Mouse (Mus musculus) hindbrain, embryonic 16.5 days (tissue): ENCODE results near the gene Axdnd1. TPM values are rescaled to one million over a fixed set of nuclear protein-coding genes. Genes with fewer than 3 reads are reported as not detected.

Source experiments
- ATAC-seq: fragments of 200-750 bp; cut with Nextera tagmentation; 2 replicates; pipeline ENCODE4 v1.8.0; 2017; ENCODE audit warnings: moderate TSS enrichment, moderate library complexity
- H3K27ac ChIP-seq: fragments of 300-500 bp; sonication (generic); 2 replicates; pipeline ENCODE4 v1.5.1; 2014; ENCODE audit warnings: low read depth, mild to moderate bottlenecking, control low read depth, low read length, moderate library complexity
- H3K27me3 ChIP-seq: fragments of 300-500 bp; sonication (generic); replicated peaks from 2 replicates; pipeline ENCODE4 v1.6.1; 2014; ENCODE audit warnings: low read length; ENCODE audit not compliant: control insufficient read depth, insufficient read depth
- H3K36me3 ChIP-seq: fragments of 300-500 bp; sonication (generic); 2 replicates; pipeline ENCODE4 v1.6.1; 2014; ENCODE audit warnings: mild to moderate bottlenecking, low read length, moderate library complexity, mixed read lengths; ENCODE audit not compliant: control insufficient read depth, insufficient read depth
- H3K4me1 ChIP-seq: fragments of 300-500 bp; sonication (generic); 2 replicates; pipeline ENCODE4 v1.6.1; 2014; ENCODE audit warnings: low read depth, low read length; ENCODE audit not compliant: control insufficient read depth, insufficient read depth
- H3K4me2 ChIP-seq: fragments of 300-500 bp; sonication (generic); 2 replicates; pipeline ENCODE4 v1.6.1; 2014; ENCODE audit warnings: mild to moderate bottlenecking, low read length, control low read depth, moderate library complexity
- H3K4me3 ChIP-seq: fragments of 300-500 bp; sonication (generic); 2 replicates; pipeline ENCODE4 v1.5.1; 2014; ENCODE audit warnings: mild to moderate bottlenecking, low read length, control low read depth, moderate library complexity
- H3K9ac ChIP-seq: fragments of 300-500 bp; sonication (generic); 2 replicates; pipeline ENCODE4 v1.6.1; 2014; ENCODE audit warnings: low read depth, mild to moderate bottlenecking, control low read depth, low read length, moderate library complexity
- H3K9me3 ChIP-seq: fragments of 300-500 bp; sonication (generic); 2 replicates; pipeline ENCODE4 v1.6.1; 2014; ENCODE audit warnings: mild to moderate bottlenecking, low read length, moderate library complexity; ENCODE audit not compliant: control insufficient read depth
- WGBS: fragments of 180-500 bp; shearing (Covaris S2); extraction: QIAGEN DNeasy Blood & Tissue Kit; methylation state at CpG from one replicate; pipeline ENCODE4 v1.1.7; 2014; 5-methylcytosine and 5-hydroxymethylcytosine counted together
- polyA plus RNA-seq: library from polyadenylated mRNA; unstranded; fragments of >200 nt; fragmentation: Nextera tagmentation; extraction: Ambion mirVana; gene quantifications from 2 replicates; pipeline ENCODE4 v1.2.1, GENCODE M21; 2015

Axdnd1 gene
- polyA plus RNA-seq, 1 experiment from 2014 or later = 0.43 TPM

DNA sequence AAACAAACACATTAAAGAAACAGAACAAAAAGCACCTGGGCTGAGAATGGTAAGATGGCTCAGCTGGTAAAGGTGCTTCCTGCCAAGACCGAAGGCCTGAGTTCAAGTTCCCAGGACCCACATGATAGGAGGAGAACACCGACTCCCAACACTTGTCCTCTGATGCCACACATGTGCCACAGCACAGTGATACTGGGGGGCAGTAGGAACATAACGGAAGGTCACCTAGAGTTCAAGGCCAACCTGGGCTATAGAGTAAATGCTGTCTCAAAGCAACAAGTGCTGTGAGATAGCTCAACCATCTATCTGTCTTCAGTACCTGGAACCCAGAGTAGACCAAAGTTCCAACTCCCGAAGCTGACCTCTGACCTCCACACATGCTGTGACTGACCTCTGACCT lies 39.3 kb upstream of the Axdnd1 start:
- Histone ChIP-seq H3K27me3 (no peaks in the 10 kb centered on the region), H3K36me3 (no peaks in the 10 kb centered on the region), H3K4me2 (no peak overlapping the region), H3K9me3 (no peaks in the 10 kb centered on the region), H3K4me1 (no peaks in the 10 kb centered on the region), H3K9ac (no peak overlapping the region), H3K27ac (no peak overlapping the region), H3K4me3 (no peak overlapping the region)
- ATAC-seq = no peak
- 91% methylated on average over 4 of the region's 4 CpGs for WGBS

DNA sequence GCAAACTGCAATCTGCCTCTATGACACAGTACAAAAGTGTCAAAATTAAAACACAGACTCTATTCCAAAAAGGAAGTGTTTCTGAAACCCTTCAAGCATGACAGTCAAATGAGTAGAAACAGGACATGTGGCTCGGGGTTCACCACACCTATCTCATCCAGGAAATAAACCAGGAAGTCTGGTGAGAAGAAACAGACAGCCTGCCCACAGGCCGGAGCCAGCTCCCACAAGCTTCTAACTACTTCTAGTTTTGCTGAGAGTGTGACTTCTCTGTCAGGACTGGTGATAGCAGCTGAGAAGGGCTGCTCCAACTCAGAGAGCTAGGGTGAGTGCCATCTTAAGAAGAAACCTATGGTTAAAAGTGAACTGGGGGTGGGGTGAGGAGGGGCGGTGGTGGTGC lies 38.7 kb upstream of the Axdnd1 start:
- Histone ChIP-seq H3K9ac (no peak overlapping the region), H3K27me3 (no peaks in the 10 kb centered on the region), H3K9me3 (no peaks in the 10 kb centered on the region), H3K4me3 (no peak overlapping the region), H3K4me1 (no peaks in the 10 kb centered on the region), H3K36me3 (no peaks in the 10 kb centered on the region), H3K27ac (no peak overlapping the region), H3K4me2 (no peak overlapping the region)
- ATAC-seq = no peak
- 90% methylated on average over 3 of the region's 3 CpGs for WGBS

DNA sequence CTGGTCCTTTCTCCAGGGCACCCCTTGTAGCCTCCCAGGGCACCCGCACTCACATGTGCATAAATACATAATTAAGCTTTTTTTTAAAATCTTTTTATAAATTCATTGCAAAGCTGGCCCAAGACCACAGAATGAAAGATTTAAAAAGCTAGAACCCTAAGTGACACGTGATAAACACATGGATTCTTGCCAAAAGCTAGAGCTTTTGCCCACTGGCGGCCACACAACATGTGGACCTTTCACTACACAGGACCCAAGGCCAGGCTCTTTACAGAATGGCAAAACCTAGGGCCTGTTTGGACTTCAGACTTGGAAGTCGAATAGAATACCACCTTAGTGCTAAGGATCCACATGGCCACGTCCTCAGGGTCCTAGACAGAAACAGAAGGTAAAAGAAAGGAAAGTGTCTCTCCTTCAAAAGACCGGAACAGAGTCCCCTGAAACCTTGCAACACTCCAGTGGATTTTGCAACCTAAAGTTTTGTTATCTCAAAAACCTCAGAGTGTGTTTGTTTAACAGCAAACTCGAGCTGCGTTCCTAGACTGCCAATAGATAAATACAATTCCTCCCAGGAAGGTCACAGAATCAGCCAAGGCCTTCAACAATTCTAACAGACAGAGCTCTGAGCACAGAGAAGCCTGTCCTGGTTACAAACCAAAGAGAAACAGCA lies 37.6 kb upstream of the Axdnd1 start:
- no peaks in the 10 kb centered on the region for H3K9me3 ChIP-seq
- no peaks in the 10 kb centered on the region for H3K36me3 ChIP-seq
- H3K4me3 ChIP-seq = no peak overlapping the region
- no peaks in the 10 kb centered on the region for H3K27me3 ChIP-seq
- WGBS = 83% methylated on average over 8 of the region's 8 CpGs
- H3K4me2 ChIP-seq = no peak overlapping the region
- no peak overlapping the region for H3K9ac ChIP-seq
- H3K4me1 ChIP-seq = no peaks in the 10 kb centered on the region
- no peak for ATAC-seq
- no peak overlapping the region for H3K27ac ChIP-seq

DNA sequence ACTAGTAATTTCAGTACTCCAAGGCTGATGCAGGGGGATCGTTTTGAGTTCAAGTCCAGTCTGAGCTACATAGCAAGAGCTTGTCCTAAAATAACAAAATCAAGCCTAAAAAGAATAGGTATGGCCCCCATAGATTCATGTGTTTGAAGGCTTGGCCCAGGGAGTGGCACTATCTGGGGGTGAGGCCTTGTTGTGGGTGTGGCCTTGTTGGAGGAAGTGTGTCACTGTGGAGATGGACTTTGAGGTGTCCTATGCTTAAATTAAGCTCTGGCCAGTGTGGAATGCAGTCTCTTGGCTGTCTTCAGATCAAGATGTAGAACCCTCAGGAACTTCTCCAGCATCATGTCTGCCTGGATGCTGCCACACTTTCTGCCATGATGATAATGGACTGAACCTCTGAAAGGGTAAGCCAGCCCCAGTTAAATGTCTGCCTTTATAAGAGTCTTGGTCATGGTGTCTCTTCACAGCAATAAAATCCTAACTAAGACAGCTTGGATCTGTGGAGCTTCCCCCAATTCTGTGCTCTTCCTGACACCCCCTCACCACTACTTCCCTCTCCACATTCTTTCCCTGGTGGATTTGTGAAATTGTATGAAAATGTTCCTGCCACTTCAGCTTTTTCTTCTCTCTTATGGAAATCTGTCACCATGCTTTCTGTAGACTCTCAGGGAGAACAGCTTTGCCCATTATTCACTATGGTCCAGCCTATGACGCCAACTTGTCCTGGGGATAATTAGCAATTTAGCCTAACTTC lies 34.2 kb upstream of the Axdnd1 start:
- H3K9ac ChIP-seq = no peak overlapping the region
- ATAC-seq = no peak
- H3K36me3 ChIP-seq = no peaks in the 10 kb centered on the region
- H3K27ac ChIP-seq = no peak overlapping the region
- no peaks in the 10 kb centered on the region for H3K9me3 ChIP-seq
- H3K4me3 ChIP-seq = no peak overlapping the region
- H3K4me1 ChIP-seq = no peaks in the 10 kb centered on the region
- H3K4me2 ChIP-seq = no peak overlapping the region
- H3K27me3 ChIP-seq = no peaks in the 10 kb centered on the region
- WGBS = 88% methylated on average over 2 of the region's 2 CpGs

DNA sequence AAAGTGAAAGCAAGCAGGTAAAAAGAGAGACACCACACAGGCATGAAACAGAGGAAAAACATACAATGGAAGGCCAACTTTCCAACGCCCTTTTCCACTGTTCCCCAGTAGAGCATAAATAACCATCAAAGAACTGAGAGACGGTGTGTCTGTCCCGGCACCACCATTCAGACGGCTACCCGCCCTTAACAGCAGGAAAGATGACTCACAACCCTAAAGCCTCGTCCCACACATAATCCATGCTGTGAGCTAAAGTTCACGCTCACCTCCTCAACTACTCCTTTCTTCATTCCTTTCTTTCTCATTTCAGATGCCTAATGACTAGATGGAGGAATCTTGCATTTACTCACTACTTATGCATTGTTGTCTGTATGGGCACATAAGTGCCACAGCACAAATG lies 33.4 kb upstream of the Axdnd1 start:
- ATAC-seq = no peak
- no peak overlapping the region for H3K9ac ChIP-seq
- 55% methylated on average over 7 of the region's 7 CpGs for WGBS
- no peaks in the 10 kb centered on the region for H3K4me1 ChIP-seq
- no peaks in the 10 kb centered on the region for H3K27me3 ChIP-seq
- no peak overlapping the region for H3K4me3 ChIP-seq
- no peak overlapping the region for H3K4me2 ChIP-seq
- no peak overlapping the region for H3K27ac ChIP-seq
- H3K9me3 ChIP-seq = no peaks in the 10 kb centered on the region
- no peaks in the 10 kb centered on the region for H3K36me3 ChIP-seq

DNA sequence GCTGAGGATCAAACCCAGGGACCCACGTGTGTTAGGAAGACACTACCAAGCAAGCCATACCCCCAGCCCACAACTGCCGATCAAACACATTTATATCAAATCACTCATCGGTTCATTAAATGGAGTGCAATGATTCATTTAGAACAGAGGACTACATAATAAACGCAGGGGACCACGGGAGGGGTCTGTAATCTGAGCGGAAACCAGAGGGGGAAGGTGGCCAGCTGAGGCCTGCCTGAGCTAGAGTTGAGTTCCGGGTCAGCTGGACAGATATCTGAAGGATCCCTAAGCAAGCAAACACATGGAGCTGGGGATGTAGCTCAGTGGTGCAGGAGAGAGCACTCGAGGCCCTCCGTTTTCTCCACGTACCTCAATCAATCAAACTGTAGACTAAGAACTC lies 32.9 kb upstream of the Axdnd1 start:
- Histone ChIP-seq H3K36me3 (no peaks in the 10 kb centered on the region), H3K27me3 (no peaks in the 10 kb centered on the region), H3K4me3 (no peak overlapping the region), H3K4me2 (no peak overlapping the region), H3K27ac (no peak overlapping the region), H3K9ac (no peak overlapping the region), H3K4me1 (no peaks in the 10 kb centered on the region), H3K9me3 (no peaks in the 10 kb centered on the region)
- ATAC-seq = no peak
- 83% methylated on average over 10 of the region's 10 CpGs for WGBS

DNA sequence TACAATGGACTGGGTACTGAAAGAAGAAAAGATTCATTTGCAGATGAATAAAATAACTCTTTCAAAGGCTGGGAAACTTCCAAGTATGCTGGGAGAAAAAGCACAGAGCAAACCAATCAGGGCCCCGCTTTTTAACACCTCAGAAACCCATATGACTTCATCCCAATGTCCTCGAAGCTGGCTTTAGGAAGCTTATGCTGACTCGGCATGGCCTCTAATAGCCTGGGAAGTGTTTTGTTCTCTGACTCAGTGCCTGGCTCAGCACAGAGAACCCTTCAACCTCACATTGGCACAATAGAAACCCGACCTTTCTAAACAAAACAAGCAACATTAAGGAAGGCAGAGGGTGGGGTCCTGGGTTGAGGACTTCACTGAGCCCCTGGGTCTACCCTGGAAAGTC lies 29.5 kb upstream of the Axdnd1 start:
- Histone ChIP-seq H3K4me2 (no peak overlapping the region), H3K9me3 (no peaks in the 10 kb centered on the region), H3K36me3 (no peaks in the 10 kb centered on the region), H3K9ac (no peak overlapping the region), H3K4me3 (no peak overlapping the region), H3K27me3 (no peaks in the 10 kb centered on the region), H3K27ac (no peak overlapping the region), H3K4me1 (no peaks in the 10 kb centered on the region)
- no peak for ATAC-seq
- WGBS = 33% methylated on average over 4 of the region's 4 CpGs

DNA sequence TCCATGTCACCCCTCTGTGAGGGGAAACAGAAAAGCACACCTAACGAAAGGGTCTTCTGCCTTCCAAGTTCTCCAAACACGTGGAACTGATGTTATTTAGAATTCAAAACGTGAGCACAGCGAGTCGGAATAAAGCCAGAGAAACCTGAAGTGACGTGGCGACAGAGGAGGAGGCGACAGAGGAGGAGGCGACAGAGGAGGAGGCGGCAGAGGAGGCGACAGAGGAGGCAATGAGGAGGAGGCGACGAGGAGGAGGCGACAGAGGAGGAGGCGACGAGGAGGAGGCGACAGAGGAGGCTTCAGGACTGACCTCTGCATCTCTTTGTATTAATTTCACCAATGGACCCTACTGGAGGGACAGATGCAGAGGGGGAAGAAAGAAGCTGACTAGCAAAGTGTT lies 28.7 kb upstream of the Axdnd1 start:
- Histone ChIP-seq H3K4me1 (no peaks in the 10 kb centered on the region), H3K9me3 (no peaks in the 10 kb centered on the region), H3K4me2 (no peak overlapping the region), H3K4me3 (no peak overlapping the region), H3K27me3 (no peaks in the 10 kb centered on the region), H3K36me3 (no peaks in the 10 kb centered on the region), H3K27ac (no peak overlapping the region), H3K9ac (no peak overlapping the region)
- 76% methylated on average over 17 of the region's 17 CpGs for WGBS
- ATAC-seq = no peak

DNA sequence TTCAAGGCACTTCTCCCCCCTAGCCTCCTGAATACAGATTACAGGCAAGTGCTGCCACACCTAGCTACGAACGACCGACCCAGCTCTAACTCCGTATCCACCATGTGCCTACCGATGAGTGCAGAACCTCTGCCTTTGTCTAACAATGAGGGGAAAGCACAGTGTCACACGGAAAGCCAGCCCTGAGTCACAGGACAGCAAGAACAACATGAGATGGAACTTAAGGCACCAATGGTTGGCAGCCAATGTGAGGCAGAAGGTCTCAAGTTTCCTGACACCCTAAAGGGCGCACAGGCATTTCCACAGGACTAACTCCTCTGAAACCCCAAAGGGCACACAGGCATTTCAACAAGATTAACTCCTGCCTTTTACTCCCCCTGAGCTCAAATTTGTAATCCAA lies 28.1 kb upstream of the Axdnd1 start:
- no peak for ATAC-seq
- 89% methylated on average over 7 of the region's 7 CpGs for WGBS
- H3K4me1 ChIP-seq = no peaks in the 10 kb centered on the region
- H3K4me2 ChIP-seq = no peak overlapping the region
- H3K9ac ChIP-seq = no peak overlapping the region
- no peaks in the 10 kb centered on the region for H3K9me3 ChIP-seq
- H3K27ac ChIP-seq = no peak overlapping the region
- H3K36me3 ChIP-seq = no peaks in the 10 kb centered on the region
- H3K4me3 ChIP-seq = no peak overlapping the region
- H3K27me3 ChIP-seq = no peaks in the 10 kb centered on the region
